Mouse (Mus musculus): ENCODE results near the gene Gas2l3. TPM values are rescaled to one million over a fixed set of nuclear protein-coding genes. Genes with fewer than 3 reads are reported as not detected.

Gas2l3 gene
- polyA plus RNA-seq, 1 experiment from 2014 or later = 9.7 TPM

GRCm38 (mm10) chr10:89439380-89439779, 4.4 kb downstream of the Gas2l3 start:
- Histone ChIP-seq H3K4me1 (replicated peaks) (peaks cover 46% of the 10 kb centered on the region), H3K9me3 (peaks cover 3% of the 10 kb centered on the region; the same call in 1 of the 2 replicates), H3K4me3 (no peak overlapping the region), H3K27ac (no peak overlapping the region), H3K36me3 (peaks cover 7% of the 10 kb centered on the region), H3K27me3 (ENCODE audit: insufficient read depth, poor library complexity, severe bottlenecking) (peaks cover 78% of the 10 kb centered on the region)
- DNase-seq (ENCODE audit: low spot score) = no peak
- WGBS = 83% methylated on average over 7 of the region's 7 CpGs

GRCm38 (mm10) chr10:89437996-89438395, 5.8 kb downstream of the Gas2l3 start:
- peaks cover 46% of the 10 kb centered on the region for H3K4me1 ChIP-seq (replicated peaks)
- 82% methylated on average over 12 of the region's 12 CpGs for WGBS
- no peak overlapping the region for H3K27ac ChIP-seq
- H3K4me3 ChIP-seq = no peak overlapping the region
- H3K36me3 ChIP-seq = peaks cover 11% of the 10 kb centered on the region
- peaks cover 87% of the 10 kb centered on the region for H3K27me3 ChIP-seq (ENCODE audit: insufficient read depth, poor library complexity, severe bottlenecking)
- H3K9me3 ChIP-seq = peaks cover 3% of the 10 kb centered on the region; the same call in 1 of the 2 replicates
- DNase-seq (ENCODE audit: low spot score) = no peak

- Histone ChIP-seq H3K27me3 (ENCODE audit: insufficient read depth, poor library complexity, severe bottlenecking) (peaks cover 88% of the 10 kb centered on the region), H3K36me3 (peaks cover 11% of the 10 kb centered on the region), H3K4me3 (no peak overlapping the region), H3K9me3 (peaks cover 3% of the 10 kb centered on the region; the same call in 1 of the 2 replicates), H3K27ac (no peak overlapping the region), H3K4me1 (replicated peaks) (peaks cover 41% of the 10 kb centered on the region)
- WGBS = 57% methylated on average over 9 of the region's 9 CpGs
- DNase-seq (ENCODE audit: low spot score) = no peak
Observed at GRCm38 (mm10) chr10:89437472-89437871, 6.3 kb downstream of the Gas2l3 start.

- Histone ChIP-seq H3K27ac (no peak overlapping the region), H3K27me3 (ENCODE audit: insufficient read depth, poor library complexity, severe bottlenecking) (peaks cover 90% of the 10 kb centered on the region), H3K4me3 (no peak overlapping the region), H3K36me3 (peaks cover 9% of the 10 kb centered on the region; the same call in 1 of the 2 replicates), H3K9me3 (no peaks in the 10 kb centered on the region), H3K4me1 (replicated peaks) (peaks cover 39% of the 10 kb centered on the region)
- 77% methylated on average over 9 of the region's 9 CpGs for WGBS
- no peak for DNase-seq (ENCODE audit: low spot score)
Observed at GRCm38 (mm10) chr10:89435920-89436319, 7.8 kb downstream of the Gas2l3 start.

- WGBS = 48% methylated on average over 12 of the region's 12 CpGs
- Histone ChIP-seq H3K27ac (no peak overlapping the region), H3K27me3 (ENCODE audit: insufficient read depth, poor library complexity, severe bottlenecking) (peaks cover 90% of the 10 kb centered on the region), H3K4me3 (0 out of 2 replicates have a peak overlapping the region, but pooled peaks have one; percentile 29), H3K36me3 (peaks cover 13% of the 10 kb centered on the region; the same call in 1 of the 2 replicates), H3K4me1 (replicated peaks) (peaks cover 39% of the 10 kb centered on the region), H3K9me3 (no peaks in the 10 kb centered on the region)
- DNase-seq (ENCODE audit: low spot score) = no peak
Observed at GRCm38 (mm10) chr10:89435413-89435812, 8.4 kb downstream of the Gas2l3 start.

GRCm38 (mm10) chr10:89434509-89435210, 9.1 kb downstream of the Gas2l3 start:
- peaks cover 82% of the 10 kb centered on the region for H3K27me3 ChIP-seq (ENCODE audit: insufficient read depth, poor library complexity, severe bottlenecking)
- H3K27ac ChIP-seq = peak overlapping the region; percentile 53; the same call in 1 of the 2 replicates
- 21% methylated on average over 17 of the region's 17 CpGs for WGBS
- no peaks in the 10 kb centered on the region for H3K9me3 ChIP-seq
- peak; percentile 45 for DNase-seq (ENCODE audit: low spot score)
- H3K4me1 ChIP-seq (replicated peaks) = peaks cover 38% of the 10 kb centered on the region
- H3K36me3 ChIP-seq = peaks cover 16% of the 10 kb centered on the region; the same call in 1 of the 2 replicates
- peak overlapping the region; percentile 29 for H3K4me3 ChIP-seq

- WGBS = 93% methylated on average over 13 of the region's 13 CpGs
- H3K4me3 ChIP-seq = no peak overlapping the region
- H3K27ac ChIP-seq = no peak overlapping the region
- H3K4me1 ChIP-seq (replicated peaks) = peaks cover 29% of the 10 kb centered on the region
- peaks cover 63% of the 10 kb centered on the region for H3K27me3 ChIP-seq (ENCODE audit: insufficient read depth, poor library complexity, severe bottlenecking)
- H3K36me3 ChIP-seq = peaks cover 32% of the 10 kb centered on the region
- DNase-seq (ENCODE audit: low spot score) = no peak
- no peaks in the 10 kb centered on the region for H3K9me3 ChIP-seq
Observed at GRCm38 (mm10) chr10:89432743-89433142, 11.0 kb downstream of the Gas2l3 start.

GRCm38 (mm10) chr10:89430751-89431150, 13.0 kb downstream of the Gas2l3 start:
- 94% methylated on average over 7 of the region's 7 CpGs for WGBS
- Histone ChIP-seq H3K27me3 (ENCODE audit: insufficient read depth, poor library complexity, severe bottlenecking) (peaks cover 43% of the 10 kb centered on the region), H3K4me3 (no peak overlapping the region), H3K27ac (no peak overlapping the region), H3K36me3 (peaks cover 47% of the 10 kb centered on the region), H3K4me1 (replicated peaks) (peaks cover 20% of the 10 kb centered on the region), H3K9me3 (no peaks in the 10 kb centered on the region)
- no peak for DNase-seq (ENCODE audit: low spot score)

GRCm38 (mm10) chr10:89424800-89425393, 18.9 kb downstream of the Gas2l3 start:
- no peak for DNase-seq (ENCODE audit: low spot score)
- H3K27ac ChIP-seq = no peak overlapping the region
- no peaks in the 10 kb centered on the region; the same call in 1 of the 2 replicates for H3K27me3 ChIP-seq (ENCODE audit: insufficient read depth, poor library complexity, severe bottlenecking)
- H3K36me3 ChIP-seq = peaks cover 72% of the 10 kb centered on the region
- WGBS = 91% methylated on average over 11 of the region's 11 CpGs
- H3K4me3 ChIP-seq = no peak overlapping the region
- no peaks in the 10 kb centered on the region for H3K4me1 ChIP-seq (replicated peaks)
- no peaks in the 10 kb centered on the region for H3K9me3 ChIP-seq

- Histone ChIP-seq H3K9me3 (no peaks in the 10 kb centered on the region), H3K27ac (no peak overlapping the region), H3K36me3 (peaks cover 67% of the 10 kb centered on the region), H3K27me3 (ENCODE audit: insufficient read depth, poor library complexity, severe bottlenecking) (no peaks in the 10 kb centered on the region), H3K4me3 (no peak overlapping the region), H3K4me1 (replicated peaks) (no peaks in the 10 kb centered on the region)
- DNase-seq (ENCODE audit: low spot score) = no peak
- WGBS = 92% methylated on average over 9 of the region's 9 CpGs
Observed at GRCm38 (mm10) chr10:89424217-89424616, 19.6 kb downstream of the Gas2l3 start.

- H3K27me3 ChIP-seq (ENCODE audit: insufficient read depth, poor library complexity, severe bottlenecking) = no peaks in the 10 kb centered on the region
- no peaks in the 10 kb centered on the region for H3K9me3 ChIP-seq
- no peak for DNase-seq (ENCODE audit: low spot score)
- H3K36me3 ChIP-seq = peaks cover 64% of the 10 kb centered on the region
- 93% methylated on average over 9 of the region's 9 CpGs for WGBS
- no peaks in the 10 kb centered on the region for H3K4me1 ChIP-seq (replicated peaks)
- H3K4me3 ChIP-seq = no peak overlapping the region
- H3K27ac ChIP-seq = no peak overlapping the region
Observed at GRCm38 (mm10) chr10:89423164-89423778, 20.5 kb downstream of the Gas2l3 start.

- no peaks in the 10 kb centered on the region for H3K9me3 ChIP-seq
- H3K36me3 ChIP-seq = peaks cover 63% of the 10 kb centered on the region
- 93% methylated on average over 8 of the region's 8 CpGs for WGBS
Observed at GRCm38 (mm10) chr10:89422504-89423158, 21.1 kb downstream of the Gas2l3 start.

More at GRCm38 (mm10) chr10:89422504-89423158, 21.1 kb downstream of the Gas2l3 start:
- Histone ChIP-seq H3K27ac (no peak overlapping the region), H3K4me1 (replicated peaks) (no peaks in the 10 kb centered on the region), H3K4me3 (no peak overlapping the region), H3K27me3 (ENCODE audit: insufficient read depth, poor library complexity, severe bottlenecking) (no peaks in the 10 kb centered on the region)
- no peak for DNase-seq (ENCODE audit: low spot score)

All from hindbrain, embryonic 10.5 days (tissue).